Mouse (Mus musculus): ENCODE data around the gene Taok3. TPM values are rescaled to one million over a fixed set of nuclear protein-coding genes. Genes with fewer than 3 reads are reported as not detected.

The Taok3 gene
- polyA plus RNA-seq, 1 experiment from 2014 or later = 12.0 TPM

- Histone ChIP-seq H3K27ac (replicated peaks) (peak overlapping the region; percentile 67; the same call in 1 of the 2 replicates), H3K27me3 (ENCODE audit: low read depth, poor library complexity, severe bottlenecking) (peaks cover 23% of the 10 kb centered on the region), H3K4me1 (peaks cover 30% of the 10 kb centered on the region), H3K36me3 (no peaks in the 10 kb centered on the region), H3K4me3 (peak overlapping the region; percentile 85), H3K9me3 (replicated peaks) (no peaks in the 10 kb centered on the region)
- DNase-seq (ENCODE audit: low spot score) = peak; percentile 31
- under 1% methylated on average over 40 of the region's 40 CpGs for WGBS
Observed at GRCm38 (mm10) chr5:117120489-117121466, 849 bp downstream of the Taok3 start.

GRCm38 (mm10) chr5:117121657-117122056 is 1.7 kb downstream of the Taok3 start:
- Histone ChIP-seq H3K27ac (replicated peaks) (no peak overlapping the region), H3K36me3 (no peaks in the 10 kb centered on the region), H3K4me3 (no peak overlapping the region; the same call in 1 of the 2 replicates), H3K27me3 (ENCODE audit: low read depth, poor library complexity, severe bottlenecking) (peaks cover 23% of the 10 kb centered on the region), H3K9me3 (replicated peaks) (no peaks in the 10 kb centered on the region), H3K4me1 (peaks cover 26% of the 10 kb centered on the region)
- no peak for DNase-seq (ENCODE audit: low spot score)
- WGBS = 11% methylated on average over 2 of the region's 2 CpGs

GRCm38 (mm10) chr5:117123102-117123501 is 3.2 kb downstream of the Taok3 start:
- no peak for DNase-seq (ENCODE audit: low spot score)
- WGBS = 94% methylated on average over 6 of the region's 6 CpGs
- Histone ChIP-seq H3K4me3 (no peak overlapping the region), H3K9me3 (replicated peaks) (no peaks in the 10 kb centered on the region), H3K27me3 (ENCODE audit: low read depth, poor library complexity, severe bottlenecking) (peaks cover 23% of the 10 kb centered on the region), H3K4me1 (peaks cover 26% of the 10 kb centered on the region), H3K36me3 (no peaks in the 10 kb centered on the region), H3K27ac (replicated peaks) (no peak overlapping the region)

GRCm38 (mm10) chr5:117123840-117124239 is 3.9 kb downstream of the Taok3 start:
- WGBS = 92% methylated on average over 4 of the region's 4 CpGs
- no peak overlapping the region for H3K27ac ChIP-seq (replicated peaks)
- H3K36me3 ChIP-seq = no peaks in the 10 kb centered on the region
- H3K4me1 ChIP-seq = peaks cover 23% of the 10 kb centered on the region
- H3K27me3 ChIP-seq (ENCODE audit: low read depth, poor library complexity, severe bottlenecking) = peaks cover 23% of the 10 kb centered on the region
- no peak overlapping the region for H3K4me3 ChIP-seq
- H3K9me3 ChIP-seq (replicated peaks) = no peaks in the 10 kb centered on the region
- DNase-seq (ENCODE audit: low spot score) = no peak

- Histone ChIP-seq H3K36me3 (no peaks in the 10 kb centered on the region), H3K4me3 (no peak overlapping the region), H3K9me3 (replicated peaks) (no peaks in the 10 kb centered on the region), H3K27ac (replicated peaks) (no peak overlapping the region), H3K27me3 (ENCODE audit: low read depth, poor library complexity, severe bottlenecking) (peaks cover 20% of the 10 kb centered on the region), H3K4me1 (peaks cover 12% of the 10 kb centered on the region)
- 85% methylated on average over 16 of the region's 16 CpGs for WGBS
- no peak for DNase-seq (ENCODE audit: low spot score)
Observed at GRCm38 (mm10) chr5:117125482-117126346, 5.8 kb downstream of the Taok3 start.

- Histone ChIP-seq H3K27me3 (ENCODE audit: low read depth, poor library complexity, severe bottlenecking) (peaks cover 7% of the 10 kb centered on the region; the same call in 1 of the 2 replicates), H3K4me3 (no peak overlapping the region), H3K4me1 (no peaks in the 10 kb centered on the region), H3K36me3 (no peaks in the 10 kb centered on the region), H3K9me3 (replicated peaks) (no peaks in the 10 kb centered on the region), H3K27ac (replicated peaks) (no peak overlapping the region)
- WGBS = 85% methylated on average over 4 of the region's 4 CpGs
- DNase-seq (ENCODE audit: low spot score) = no peak
Observed at GRCm38 (mm10) chr5:117127051-117127450, 7.1 kb downstream of the Taok3 start.

- Histone ChIP-seq H3K4me3 (no peak overlapping the region), H3K9me3 (replicated peaks) (no peaks in the 10 kb centered on the region), H3K36me3 (no peaks in the 10 kb centered on the region), H3K27me3 (ENCODE audit: low read depth, poor library complexity, severe bottlenecking) (no peaks in the 10 kb centered on the region), H3K4me1 (peaks cover 13% of the 10 kb centered on the region), H3K27ac (replicated peaks) (no peak overlapping the region)
- WGBS = 92% methylated on average over 15 of the region's 15 CpGs
- no peak for DNase-seq (ENCODE audit: low spot score)
Observed at GRCm38 (mm10) chr5:117130726-117131125, 10.8 kb downstream of the Taok3 start.

- Histone ChIP-seq H3K36me3 (no peaks in the 10 kb centered on the region), H3K27ac (replicated peaks) (no peak overlapping the region), H3K4me3 (no peak overlapping the region), H3K4me1 (peaks cover 21% of the 10 kb centered on the region), H3K27me3 (ENCODE audit: low read depth, poor library complexity, severe bottlenecking) (no peaks in the 10 kb centered on the region), H3K9me3 (replicated peaks) (no peaks in the 10 kb centered on the region)
- 85% methylated on average over 17 of the region's 17 CpGs for WGBS
- no peak for DNase-seq (ENCODE audit: low spot score)
Observed at GRCm38 (mm10) chr5:117133446-117134065, 13.6 kb downstream of the Taok3 start.

GRCm38 (mm10) chr5:117134066-117134888 is 14.3 kb downstream of the Taok3 start:
- Histone ChIP-seq H3K27me3 (ENCODE audit: low read depth, poor library complexity, severe bottlenecking) (no peaks in the 10 kb centered on the region), H3K9me3 (replicated peaks) (no peaks in the 10 kb centered on the region), H3K4me3 (no peak overlapping the region), H3K27ac (replicated peaks) (no peak overlapping the region), H3K36me3 (no peaks in the 10 kb centered on the region), H3K4me1 (peaks cover 21% of the 10 kb centered on the region)
- DNase-seq (ENCODE audit: low spot score) = no peak
- 85% methylated on average over 19 of the region's 19 CpGs for WGBS

- H3K27ac ChIP-seq (replicated peaks) = peak overlapping the region; percentile 69
- H3K4me3 ChIP-seq = 0 out of 2 replicates have a peak overlapping the region, but pooled peaks have one; percentile 18
- 84% methylated on average over 3 of the region's 3 CpGs for WGBS
Observed at GRCm38 (mm10) chr5:117134889-117135456, 15.0 kb downstream of the Taok3 start.

GRCm38 (mm10) chr5:117135869-117136268 is 15.9 kb downstream of the Taok3 start:
- Histone ChIP-seq H3K27me3 (ENCODE audit: low read depth, poor library complexity, severe bottlenecking) (no peaks in the 10 kb centered on the region), H3K27ac (replicated peaks) (peak overlapping the region; percentile 69), H3K9me3 (replicated peaks) (no peaks in the 10 kb centered on the region), H3K4me3 (no peak overlapping the region), H3K36me3 (no peaks in the 10 kb centered on the region), H3K4me1 (peaks cover 32% of the 10 kb centered on the region)
- peak; percentile 41 for DNase-seq (ENCODE audit: low spot score)
- WGBS = 46% methylated on average over 9 of the region's 9 CpGs

More at GRCm38 (mm10) chr5:117134889-117135456, 15.0 kb downstream of the Taok3 start:
- H3K27me3 ChIP-seq (ENCODE audit: low read depth, poor library complexity, severe bottlenecking) = no peaks in the 10 kb centered on the region
- peaks cover 23% of the 10 kb centered on the region for H3K4me1 ChIP-seq
- H3K9me3 ChIP-seq (replicated peaks) = no peaks in the 10 kb centered on the region
- DNase-seq (ENCODE audit: low spot score) = no peak
- H3K36me3 ChIP-seq = no peaks in the 10 kb centered on the region

Measured in midbrain, embryonic 10.5 days (tissue).